Mouse (Mus musculus) urinary bladder, postnatal 14 days (tissue): ENCODE measurements around the gene Micu2.
A peak's percentile ranks its signal among the peaks of the same experiment; 100 is the strongest.

Source experiments
- DNase-seq: peaks from one replicate; pipeline ENCODE4 v3.0.0; 2021; ENCODE audit warnings: low spot score

Micu2 gene

GRCm38 (mm10) chr14:57998526-57999401 lies at the start of gene Micu2:
Gene Micu2 (minus strand): TSS chr14:57999262.
- peak; percentile 88 for DNase-seq

DNA sequence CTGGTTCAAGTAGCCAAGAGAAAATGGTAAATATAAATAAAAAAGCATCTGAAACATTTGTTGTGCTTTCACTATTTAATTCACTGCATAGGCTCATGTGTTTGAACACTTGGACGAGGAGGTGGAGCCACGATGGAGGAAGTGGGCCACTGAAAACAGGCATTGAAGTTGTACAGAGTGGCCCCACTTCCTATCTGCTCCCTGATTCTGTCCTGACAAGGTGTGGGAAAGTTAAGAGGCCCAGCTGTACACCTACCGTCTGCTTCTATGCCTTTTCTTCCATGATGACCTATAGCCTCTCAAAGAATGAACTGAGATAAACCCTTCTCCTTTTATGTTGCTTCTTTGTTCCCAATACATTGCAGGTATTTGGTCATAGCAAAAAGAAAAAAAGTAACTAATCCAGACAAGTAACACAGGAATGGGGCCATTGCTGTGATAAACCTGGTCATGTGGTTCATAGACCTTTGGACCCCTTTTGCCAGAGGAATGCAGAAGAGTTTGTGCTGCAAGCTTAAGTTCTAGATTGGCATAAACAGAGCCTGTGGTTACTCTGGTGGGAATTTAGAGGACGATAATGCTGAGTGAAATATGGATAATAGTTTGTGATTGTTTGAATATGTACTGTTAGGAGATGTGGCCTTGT lies 47.7 kb upstream of the Micu2 start:
- DNase-seq = no peak

DNA sequence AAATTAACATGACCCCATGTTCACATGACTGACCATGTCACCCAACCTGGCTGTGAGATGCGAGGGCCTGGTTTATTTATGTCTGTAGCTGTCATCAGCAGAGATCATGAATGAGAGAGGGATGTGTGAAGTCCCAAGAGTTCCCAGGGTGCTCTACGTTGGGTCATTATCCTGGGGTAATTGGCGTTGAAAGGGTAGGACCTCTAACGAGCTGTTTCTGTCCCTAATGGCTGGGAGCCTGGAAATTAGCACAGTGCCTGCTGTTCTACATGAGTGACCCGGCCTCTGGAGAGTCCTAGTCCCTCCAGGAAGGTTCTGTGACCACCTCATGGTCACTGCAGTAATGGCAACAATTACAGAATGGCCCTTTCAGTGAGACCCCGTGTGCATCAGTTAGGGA lies 37.1 kb upstream of the Micu2 start:
- no peak for DNase-seq

- peak; percentile 62 for DNase-seq
These were observed 35.5 kb upstream of the Micu2 start for GRCm38 (mm10) chr14:58034567-58034966.

GRCm38 (mm10) chr14:58018869-58019268 lies 19.8 kb upstream of the Micu2 start:
- no peak for DNase-seq

- no peak for DNase-seq
These were observed 4.8 kb upstream of the Micu2 start for GRCm38 (mm10) chr14:58003852-58004251.

GRCm38 (mm10) chr14:58002161-58002560 lies 3.1 kb upstream of the Micu2 start:
- no peak for DNase-seq

- DNase-seq = no peak
These were observed 306 bp upstream of the Micu2 start for GRCm38 (mm10) chr14:57999402-57999734.

DNA sequence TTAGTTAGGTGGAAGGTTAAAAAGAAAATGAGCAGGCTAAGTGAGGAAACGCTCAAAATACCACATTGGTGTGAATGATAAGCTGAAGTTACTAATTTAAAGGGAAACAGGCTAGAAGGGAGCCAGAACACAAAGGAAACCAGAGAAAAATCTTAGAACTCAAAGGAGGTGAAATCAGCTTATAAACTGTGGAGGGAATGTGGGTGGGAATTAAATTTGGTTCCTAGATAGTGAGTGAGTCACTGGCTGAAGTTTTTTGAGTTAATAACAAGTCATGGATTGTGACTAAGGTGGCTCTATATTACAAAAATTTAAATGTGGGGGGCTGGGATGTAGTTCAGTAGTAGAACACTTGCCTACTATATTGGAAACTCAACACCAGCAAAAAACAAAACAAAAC lies 1.6 kb downstream of the Micu2 start:
- no peak for DNase-seq

- DNase-seq = no peak
These were observed 2.9 kb downstream of the Micu2 start for GRCm38 (mm10) chr14:57996210-57996609.

- no peak for DNase-seq
These were observed 7.3 kb downstream of the Micu2 start for GRCm38 (mm10) chr14:57991761-57992160.

DNA sequence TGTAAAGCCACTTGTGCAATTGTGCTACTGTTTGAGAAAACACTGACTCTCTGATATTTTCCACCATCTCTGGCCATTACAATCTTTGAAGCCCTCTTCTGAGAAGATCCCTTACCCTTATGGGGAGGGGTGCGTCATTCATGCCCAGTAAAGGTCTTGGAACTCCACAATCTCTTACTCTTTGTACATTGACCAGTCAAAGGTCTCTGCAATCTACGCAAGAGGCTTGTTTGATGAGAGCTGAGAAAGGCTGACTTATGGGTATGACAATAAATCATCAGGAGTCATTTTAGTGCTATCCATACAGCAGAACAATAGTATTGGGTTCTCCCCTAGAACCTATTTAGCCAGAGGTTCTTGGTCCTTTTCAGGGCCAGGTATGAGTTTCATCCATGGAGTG lies 9.9 kb downstream of the Micu2 start:
- no peak for DNase-seq

- DNase-seq = no peak
These were observed 13.3 kb downstream of the Micu2 start for GRCm38 (mm10) chr14:57985780-57986179.

- DNase-seq = no peak
These were observed 16.6 kb downstream of the Micu2 start for GRCm38 (mm10) chr14:57982450-57982849.

- no peak for DNase-seq
These were observed 17.2 kb downstream of the Micu2 start for GRCm38 (mm10) chr14:57981720-57982418.

DNA sequence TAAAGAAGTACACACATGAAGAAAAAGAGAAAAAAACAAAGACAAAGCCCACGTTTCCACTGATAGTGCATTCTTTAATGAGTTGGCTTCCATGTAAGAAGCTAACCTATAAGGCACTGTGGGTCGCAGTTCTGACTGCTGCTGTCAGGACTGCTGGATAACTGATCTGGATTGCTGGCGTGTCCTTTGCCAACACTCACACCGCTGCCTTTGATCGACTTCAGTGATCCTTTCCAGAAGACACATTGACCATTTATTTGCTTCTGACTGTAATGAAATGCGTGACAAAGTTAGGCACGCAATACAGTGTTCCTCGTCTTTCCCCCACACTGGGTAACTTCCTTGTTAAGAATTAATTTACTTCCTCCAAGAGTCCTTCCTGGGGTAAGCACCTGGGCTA lies 18.3 kb downstream of the Micu2 start:
- no peak for DNase-seq

- peak; percentile 7 for DNase-seq
These were observed 18.9 kb downstream of the Micu2 start for GRCm38 (mm10) chr14:57980179-57980578.

DNA sequence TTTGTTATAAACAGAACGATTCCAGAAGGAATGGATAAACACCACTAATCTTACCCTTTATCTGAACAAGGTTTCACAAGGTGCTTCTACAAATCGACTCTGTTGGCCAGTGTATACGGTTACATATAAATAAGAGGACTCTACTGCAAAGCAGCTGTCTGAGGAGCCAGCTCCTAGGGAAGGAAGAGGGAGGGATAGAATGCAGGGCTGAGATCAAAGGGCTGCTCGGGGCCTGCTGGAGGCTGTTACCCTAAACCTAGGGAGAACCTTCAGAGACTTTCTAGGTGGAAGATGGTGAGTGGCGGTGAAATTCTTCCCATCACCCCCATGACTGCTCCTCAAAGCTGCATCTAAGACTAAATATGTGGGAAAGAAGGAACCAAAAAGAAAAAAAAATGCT lies 20.9 kb downstream of the Micu2 start:
- DNase-seq = no peak

DNA sequence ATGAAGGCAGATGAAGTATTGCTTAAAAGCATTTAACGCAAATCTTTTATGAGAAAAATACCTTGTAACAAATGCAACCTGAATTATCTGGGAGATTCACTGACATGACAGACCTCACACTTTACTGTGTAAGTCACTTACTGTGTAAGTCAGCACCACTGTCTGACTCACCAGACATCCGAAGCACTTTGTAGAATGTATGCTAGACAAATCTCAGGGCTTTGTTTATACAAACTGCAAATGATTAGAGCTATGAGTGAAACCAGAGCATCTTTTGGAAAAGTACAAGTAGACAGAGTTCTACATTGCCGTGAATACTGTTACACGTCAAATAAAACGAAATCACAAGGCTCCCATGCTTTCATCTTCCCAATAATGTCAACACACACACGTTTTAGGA lies 23.4 kb downstream of the Micu2 start:
- no peak for DNase-seq

DNA sequence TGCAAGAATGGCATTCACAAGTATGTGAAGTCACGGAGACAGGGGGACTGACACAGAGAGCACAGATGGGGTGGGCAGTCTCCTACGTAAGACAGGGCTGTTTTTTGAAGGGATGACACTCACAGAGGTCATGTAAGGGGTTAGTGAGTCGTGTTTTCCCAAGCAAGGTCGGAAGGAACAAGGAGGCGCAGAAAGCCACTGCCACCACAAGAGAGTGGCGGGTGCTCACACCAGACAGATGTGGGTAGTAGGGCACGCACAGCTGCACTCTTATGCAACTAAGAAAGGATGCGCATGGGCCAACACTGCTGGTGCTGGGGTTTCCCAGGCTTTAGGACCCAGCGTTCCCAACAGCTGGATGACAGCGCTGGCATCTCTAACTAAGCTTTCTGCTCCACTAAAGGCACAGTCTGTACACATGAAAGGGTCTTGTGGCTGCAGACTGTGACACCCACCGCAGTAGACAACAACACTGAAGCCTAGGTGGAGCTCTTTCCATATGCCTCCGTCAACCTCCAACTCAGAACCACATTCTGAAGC lies 27.0 kb downstream of the Micu2 start:
- no peak for DNase-seq

GRCm38 (mm10) chr14:57968873-57969272 lies 30.2 kb downstream of the Micu2 start:
- no peak for DNase-seq

DNA sequence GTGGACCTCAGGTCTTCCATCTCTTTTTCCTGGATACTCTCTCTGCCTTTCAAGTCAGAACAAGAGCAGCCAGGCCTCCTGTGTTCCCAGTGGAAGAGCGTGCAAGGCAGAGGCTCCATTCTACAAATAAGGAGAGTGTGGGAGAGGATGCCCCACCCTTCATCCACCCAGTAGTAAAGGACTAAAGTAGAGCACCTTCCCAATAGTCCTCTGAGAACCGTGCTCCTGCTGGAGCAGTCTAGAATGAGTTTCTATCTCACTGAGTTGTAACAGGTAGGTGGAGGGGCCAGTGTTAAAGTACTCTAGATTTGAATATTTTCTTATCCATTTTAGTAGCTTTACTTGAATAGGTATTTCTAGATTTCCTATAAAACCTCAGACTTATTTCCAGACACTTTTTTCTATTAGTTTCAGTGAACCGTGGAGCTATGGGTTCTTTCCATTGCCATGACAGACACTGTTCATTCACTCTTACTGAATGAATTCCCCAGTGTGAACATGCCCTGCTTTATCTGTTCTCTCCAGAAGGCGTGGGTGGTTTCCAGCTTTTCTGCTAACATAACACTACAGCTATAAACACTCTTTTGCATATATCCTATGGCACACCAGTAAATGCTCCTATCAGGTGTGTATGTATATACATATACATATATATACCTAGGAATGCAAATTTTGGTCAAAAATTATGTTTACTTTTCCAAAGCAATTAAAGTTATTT lies 31.8 kb downstream of the Micu2 start:
- DNase-seq = no peak
